Mouse (Mus musculus): ENCODE data around the gene Ube2v1. TPM values are rescaled to one million over a fixed set of nuclear protein-coding genes. Genes with fewer than 3 reads are reported as not detected.
A peak's percentile ranks its signal among the peaks of the same experiment; 100 is the strongest.
"Not testable (repeated sequence)": the region's sequence is repeated elsewhere in the genome, so short reads cannot be mapped to it uniquely, and the experiment has no call there.

The Ube2v1 gene
- polyA plus RNA-seq, 1 experiment from 2014 or later: 278 TPM

- Histone ChIP-seq H3K9ac (no peak overlapping the region), H3K4me2 (no peak overlapping the region), H3K36me3 (ENCODE audit: poor library complexity, severe bottlenecking) (peaks cover 59% of the 10 kb centered on the region), H3K27me3 (no peaks in the 10 kb centered on the region), H3K4me1 (no peaks in the 10 kb centered on the region), H3K9me3 (replicated peaks) (no peaks in the 10 kb centered on the region), H3K27ac (no peak overlapping the region), H3K4me3 (no peak overlapping the region)
- no peak for ATAC-seq
- WGBS: 92% methylated on average over 12 of the region's 12 CpGs
Observed at GRCm38 (mm10) chr2:167649290-167650032, 17.6 kb upstream of the Ube2v1 start.

- H3K4me2 ChIP-seq: no peak overlapping the region
- no peaks in the 10 kb centered on the region for H3K27me3 ChIP-seq
- H3K9ac ChIP-seq: no peak overlapping the region
- 83% methylated on average over 4 of the region's 4 CpGs for WGBS
- H3K36me3 ChIP-seq (ENCODE audit: poor library complexity, severe bottlenecking): peaks cover 46% of the 10 kb centered on the region
- no peak overlapping the region for H3K4me3 ChIP-seq
- H3K4me1 ChIP-seq: no peaks in the 10 kb centered on the region
- no peak for ATAC-seq
- H3K27ac ChIP-seq: no peak overlapping the region
- no peaks in the 10 kb centered on the region for H3K9me3 ChIP-seq (replicated peaks)
Observed at GRCm38 (mm10) chr2:167646411-167646810, 14.5 kb upstream of the Ube2v1 start.

DNA sequence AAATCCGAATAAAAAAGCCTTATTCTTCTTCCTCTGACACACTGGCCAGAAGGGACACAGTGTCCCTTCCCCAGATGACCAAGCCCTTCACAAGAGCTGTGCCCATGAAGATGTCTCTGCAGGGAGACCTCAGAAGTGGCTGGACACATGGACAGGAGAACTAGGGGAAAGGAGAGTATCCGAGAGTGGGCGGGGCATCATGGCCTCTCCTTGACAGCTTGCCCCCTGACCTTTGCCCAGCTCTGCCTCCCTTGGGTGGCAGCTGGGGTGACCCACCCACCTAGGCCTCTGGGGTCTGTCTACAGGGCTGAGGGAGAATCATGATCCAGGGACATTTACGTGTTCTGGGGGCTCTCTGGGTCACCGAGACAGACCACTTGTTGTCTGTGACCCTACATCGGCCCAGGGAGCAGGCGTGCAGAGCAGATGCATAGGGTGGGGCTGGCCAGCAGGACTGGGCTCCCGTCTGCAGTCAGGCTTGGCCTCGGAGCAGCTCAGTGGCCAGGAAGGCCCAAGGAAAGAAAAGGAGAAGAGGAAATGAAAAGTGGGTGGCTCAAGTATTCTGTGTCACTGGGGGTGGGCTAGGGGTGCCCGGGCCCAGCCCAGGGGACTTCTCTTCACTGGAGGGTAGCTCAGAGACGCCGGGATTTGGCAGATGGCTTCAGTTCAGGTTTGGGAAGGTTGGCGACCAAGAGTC lies 11.6 kb upstream of the Ube2v1 start:
- H3K9ac ChIP-seq; ATAC-seq; H3K9me3 ChIP-seq (replicated peaks); H3K27me3 ChIP-seq; H3K4me1 ChIP-seq; H3K4me3 ChIP-seq; H3K4me2 ChIP-seq; H3K27ac ChIP-seq: not testable (repeated sequence)
- peaks cover 38% of the 10 kb centered on the region for H3K36me3 ChIP-seq (ENCODE audit: poor library complexity, severe bottlenecking)
- whole genome bisulfite sequencing: 87% methylated on average over 13 of the region's 13 CpGs

- Histone ChIP-seq H3K27ac (no peak overlapping the region), H3K4me1 (no peaks in the 10 kb centered on the region), H3K9me3 (replicated peaks) (no peaks in the 10 kb centered on the region), H3K4me2 (no peak overlapping the region), H3K9ac (no peak overlapping the region), H3K36me3 (ENCODE audit: poor library complexity, severe bottlenecking) (peaks cover 31% of the 10 kb centered on the region), H3K27me3 (no peaks in the 10 kb centered on the region), H3K4me3 (no peak overlapping the region)
- WGBS: 87% methylated on average over 6 of the region's 6 CpGs
- no peak for ATAC-seq
Observed at GRCm38 (mm10) chr2:167642164-167642563, 10.3 kb upstream of the Ube2v1 start.

GRCm38 (mm10) chr2:167641337-167641736 lies 9.4 kb upstream of the Ube2v1 start:
- 57% methylated on average over 8 of the region's 8 CpGs for WGBS
- H3K27me3 ChIP-seq: no peaks in the 10 kb centered on the region
- no peak for ATAC-seq
- no peak overlapping the region for H3K4me2 ChIP-seq
- no peak overlapping the region for H3K4me3 ChIP-seq
- no peaks in the 10 kb centered on the region for H3K9me3 ChIP-seq (replicated peaks)
- H3K27ac ChIP-seq: no peak overlapping the region
- H3K9ac ChIP-seq: no peak overlapping the region
- no peaks in the 10 kb centered on the region for H3K4me1 ChIP-seq
- peaks cover 31% of the 10 kb centered on the region for H3K36me3 ChIP-seq (ENCODE audit: poor library complexity, severe bottlenecking)

- no peak for ATAC-seq
- 84% methylated on average over 3 of the region's 3 CpGs for WGBS
Observed at GRCm38 (mm10) chr2:167640279-167640678, 8.4 kb upstream of the Ube2v1 start.

GRCm38 (mm10) chr2:167634865-167635512 lies 3.1 kb upstream of the Ube2v1 start:
- peaks cover 27% of the 10 kb centered on the region for H3K4me1 ChIP-seq
- H3K4me3 ChIP-seq: peak overlapping the region; percentile 20; the same call in 1 of the 2 replicates
- no peaks in the 10 kb centered on the region for H3K9me3 ChIP-seq (replicated peaks)
- H3K36me3 ChIP-seq (ENCODE audit: poor library complexity, severe bottlenecking): no peaks in the 10 kb centered on the region
- peak overlapping the region; percentile 44 for H3K4me2 ChIP-seq
- H3K27me3 ChIP-seq: no peaks in the 10 kb centered on the region
- WGBS: 82% methylated on average over 7 of the region's 7 CpGs
- no peak for ATAC-seq
- no peak overlapping the region; the same call in 1 of the 2 replicates for H3K27ac ChIP-seq
- H3K9ac ChIP-seq: no peak overlapping the region

More at GRCm38 (mm10) chr2:167640279-167640678, 8.4 kb upstream of the Ube2v1 start:
- H3K27ac ChIP-seq: no peak overlapping the region
- H3K4me2 ChIP-seq: no peak overlapping the region
- no peak overlapping the region for H3K4me3 ChIP-seq
- H3K36me3 ChIP-seq (ENCODE audit: poor library complexity, severe bottlenecking): peaks cover 24% of the 10 kb centered on the region
- no peaks in the 10 kb centered on the region for H3K4me1 ChIP-seq
- H3K9ac ChIP-seq: no peak overlapping the region
- H3K9me3 ChIP-seq (replicated peaks): no peaks in the 10 kb centered on the region
- no peaks in the 10 kb centered on the region for H3K27me3 ChIP-seq

DNA sequence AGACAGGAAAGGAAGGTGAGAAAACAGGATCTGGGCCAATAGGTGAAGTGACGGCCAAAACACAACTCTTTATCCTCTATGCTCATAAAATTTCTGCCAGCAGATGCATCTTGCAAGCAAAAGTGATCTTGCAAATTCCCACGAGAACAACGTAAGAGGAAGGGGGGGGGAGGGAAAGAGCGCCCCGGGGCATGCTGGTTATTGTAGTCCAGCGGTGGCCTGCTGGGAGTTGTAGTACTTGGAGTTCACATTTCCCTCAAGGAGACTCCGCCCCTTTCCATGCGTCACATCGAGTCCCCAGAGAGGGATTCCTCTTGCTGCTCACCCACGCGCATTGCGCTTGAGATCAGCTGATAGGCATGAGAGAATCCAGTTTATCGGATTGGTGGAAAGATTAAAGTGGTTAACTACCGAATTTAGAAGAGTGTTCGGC lies 2.5 kb upstream of the Ube2v1 start:
- peak overlapping the region; percentile 25 for H3K27ac ChIP-seq
- ATAC-seq: peak; percentile 86
- H3K9me3 ChIP-seq (replicated peaks): no peaks in the 10 kb centered on the region
- H3K9ac ChIP-seq: peak overlapping the region; percentile 31
- H3K36me3 ChIP-seq (ENCODE audit: poor library complexity, severe bottlenecking): no peaks in the 10 kb centered on the region
- H3K27me3 ChIP-seq: no peaks in the 10 kb centered on the region
- H3K4me3 ChIP-seq: peak overlapping the region; percentile 20
- peaks cover 34% of the 10 kb centered on the region for H3K4me1 ChIP-seq
- peak overlapping the region; percentile 44 for H3K4me2 ChIP-seq
- 1% methylated on average over 15 of the region's 15 CpGs for WGBS

DNA sequence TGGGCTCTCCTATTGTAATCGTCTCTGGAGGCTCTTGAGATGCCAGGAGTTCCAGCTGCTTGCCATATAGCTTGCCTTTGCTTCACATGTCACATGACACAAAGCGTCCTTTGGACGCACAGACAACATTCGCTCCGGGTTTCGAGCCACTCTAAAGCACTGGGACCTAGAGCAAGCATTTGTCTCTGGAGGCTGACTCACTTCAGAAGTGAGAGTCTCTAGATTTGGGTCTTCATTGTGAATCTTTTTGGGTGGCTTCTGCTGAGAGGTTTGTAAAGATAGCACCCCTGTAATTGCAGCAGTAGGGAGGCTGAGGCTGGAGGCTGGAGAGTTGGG lies 1.6 kb upstream of the Ube2v1 start:
- H3K9me3 ChIP-seq (replicated peaks): no peaks in the 10 kb centered on the region
- no peak overlapping the region for H3K4me3 ChIP-seq
- H3K27me3 ChIP-seq: no peaks in the 10 kb centered on the region
- ATAC-seq: no peak
- WGBS: 86% methylated on average over 6 of the region's 6 CpGs
- no peak overlapping the region for H3K4me2 ChIP-seq
- H3K36me3 ChIP-seq (ENCODE audit: poor library complexity, severe bottlenecking): peaks cover 2% of the 10 kb centered on the region; the same call in 1 of the 2 replicates
- H3K4me1 ChIP-seq: peaks cover 42% of the 10 kb centered on the region
- peak overlapping the region; percentile 18; the same call in 1 of the 2 replicates for H3K9ac ChIP-seq
- 0 out of 2 replicates have a peak overlapping the region, but pooled peaks have one; percentile 25 for H3K27ac ChIP-seq

DNA sequence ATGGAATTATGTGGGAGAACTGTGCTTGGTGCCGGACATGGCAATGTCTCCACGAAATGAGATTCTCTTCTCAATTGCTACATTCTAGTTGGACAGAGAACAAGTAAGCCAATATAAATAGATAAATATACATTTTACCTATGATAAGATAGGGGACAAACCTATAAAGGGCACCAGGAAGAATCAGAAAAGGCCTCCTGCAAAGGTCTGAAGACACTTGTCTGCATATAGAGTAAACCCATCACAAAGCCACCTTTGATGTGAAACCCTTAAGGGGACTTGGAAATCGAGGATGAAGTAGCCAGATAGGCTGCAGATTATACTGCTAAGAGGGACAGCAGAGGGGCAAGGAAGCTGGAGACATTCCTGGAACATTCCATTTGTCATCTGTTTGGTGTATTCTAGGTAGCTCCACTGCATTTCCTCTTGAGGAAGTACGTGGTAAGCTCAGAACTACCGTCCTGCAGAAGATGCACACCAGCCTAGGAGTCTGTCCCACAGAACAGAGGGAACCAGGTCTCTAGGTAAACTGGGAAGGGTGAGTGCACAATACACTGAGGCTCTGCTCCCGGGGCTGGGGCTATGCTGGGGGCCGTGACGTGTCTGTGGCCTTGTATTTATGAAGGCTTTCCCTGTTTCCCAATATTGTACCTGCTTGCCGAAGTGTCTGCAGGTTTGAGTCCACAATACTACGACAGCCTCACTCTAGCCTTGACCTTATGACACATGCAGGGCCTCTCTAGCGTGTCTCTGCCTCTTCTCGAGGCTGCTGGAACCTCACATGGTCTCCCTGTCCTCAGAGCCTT lies 1.0 kb upstream of the Ube2v1 start:
- ATAC-seq: no peak

DNA sequence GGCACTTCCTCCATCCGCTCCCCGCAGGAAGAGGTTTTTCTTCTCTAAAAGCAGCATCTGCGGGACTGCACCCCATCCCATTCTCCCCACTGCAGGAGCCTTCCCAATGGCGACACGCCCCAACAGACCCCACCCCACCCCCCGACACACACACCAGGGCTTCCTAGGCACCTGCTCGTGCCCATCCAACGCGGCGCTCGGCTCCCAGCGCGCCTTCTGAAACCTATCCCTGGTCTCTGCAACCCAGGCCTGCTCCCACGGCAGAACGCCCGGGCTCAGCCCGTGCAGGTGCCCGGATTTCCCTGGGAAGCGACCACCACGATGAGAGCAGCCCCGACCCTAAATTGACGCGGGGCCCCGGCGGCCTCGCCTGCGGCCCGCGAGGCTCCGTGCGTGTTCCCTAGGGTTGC lies 709 bp downstream of the Ube2v1 start:
- H3K9me3 ChIP-seq (replicated peaks): no peaks in the 10 kb centered on the region
- H3K27me3 ChIP-seq: no peaks in the 10 kb centered on the region
- peak overlapping the region; percentile 81 for H3K27ac ChIP-seq
- peak overlapping the region; percentile 78 for H3K4me3 ChIP-seq
- H3K36me3 ChIP-seq (ENCODE audit: poor library complexity, severe bottlenecking): peaks cover 15% of the 10 kb centered on the region
- H3K4me1 ChIP-seq: peaks cover 56% of the 10 kb centered on the region
- peak overlapping the region; percentile 94 for H3K4me2 ChIP-seq
- WGBS: under 1% methylated on average over 30 of the region's 31 CpGs
- peak; percentile 20; the same call in 1 of the 2 replicates for ATAC-seq
- peak overlapping the region; percentile 92 for H3K9ac ChIP-seq

More for the DNA sequence above, 1.0 kb upstream of the Ube2v1 start:
- Histone ChIP-seq H3K9me3 (replicated peaks) (no peaks in the 10 kb centered on the region), H3K4me1 (peaks cover 45% of the 10 kb centered on the region), H3K27ac (peak overlapping the region; percentile 68; the same call in 1 of the 2 replicates), H3K36me3 (ENCODE audit: poor library complexity, severe bottlenecking) (peaks cover 7% of the 10 kb centered on the region), H3K4me2 (peak overlapping the region; percentile 94), H3K9ac (peak overlapping the region; percentile 92), H3K4me3 (peak overlapping the region; percentile 78), H3K27me3 (no peaks in the 10 kb centered on the region)
- 84% methylated on average over 12 of the region's 12 CpGs for WGBS
